Mouse (Mus musculus) E14TG2a.4 (cell line): ENCODE measurements around the gene Gabra4.
"Not testable (repeated sequence)": the region's sequence is repeated elsewhere in the genome, so short reads cannot be mapped to it uniquely, and the experiment has no call there.

Source experiments
- H3K27me3 ChIP-seq: 2 replicates; pipeline ENCODE4 v1.6.1; 2014; ENCODE audit warnings: low read length, control low read depth; ENCODE audit not compliant: insufficient read depth
- H3K36me3 ChIP-seq: 2 replicates; pipeline ENCODE4 v1.6.1; 2014; ENCODE audit warnings: low read length, control low read depth; ENCODE audit not compliant: insufficient read depth
- H3K4me1 ChIP-seq: replicated peaks from 2 replicates; pipeline ENCODE4 v1.6.1; 2014; ENCODE audit warnings: low read depth, low read length, control low read depth
- H3K4me3 ChIP-seq: replicated peaks from 2 replicates; pipeline ENCODE4 v1.5.1; 2014; ENCODE audit warnings: mild to moderate bottlenecking, low read length
- H3K9me3 ChIP-seq: 2 replicates; pipeline ENCODE4 v1.6.1; 2014; ENCODE audit warnings: low read length, control low read depth
- CTCF ChIP-seq: conservative IDR thresholded peaks from 2 replicates; pipeline ENCODE4 v1.5.1; 2014; ENCODE audit warnings: low read length
- NANOG ChIP-seq: IDR thresholded peaks from 2 replicates; pipeline ENCODE4 v1.6.1; 2014; ENCODE audit warnings: borderline replicate concordance, low read length, mixed read lengths
- POU5F1 ChIP-seq: IDR thresholded peaks from 2 replicates; pipeline ENCODE4 v1.6.1; 2014; ENCODE audit warnings: low read length, borderline replicate concordance

Gene Gabra4

GRCm38 (mm10) chr5:71593745-71594255 lies 64.3 kb downstream of the Gabra4 start:
- Histone ChIP-seq H3K9me3 (no peaks in the 10 kb centered on the region), H3K36me3 (no peaks in the 10 kb centered on the region), H3K4me3 (no peak overlapping the region), H3K27me3 (no peaks in the 10 kb centered on the region), H3K4me1 (no peaks in the 10 kb centered on the region)
- no peak for TF ChIP-seq CTCF
- no peak for TF ChIP-seq POU5F1
- no peak for TF ChIP-seq NANOG

DNA sequence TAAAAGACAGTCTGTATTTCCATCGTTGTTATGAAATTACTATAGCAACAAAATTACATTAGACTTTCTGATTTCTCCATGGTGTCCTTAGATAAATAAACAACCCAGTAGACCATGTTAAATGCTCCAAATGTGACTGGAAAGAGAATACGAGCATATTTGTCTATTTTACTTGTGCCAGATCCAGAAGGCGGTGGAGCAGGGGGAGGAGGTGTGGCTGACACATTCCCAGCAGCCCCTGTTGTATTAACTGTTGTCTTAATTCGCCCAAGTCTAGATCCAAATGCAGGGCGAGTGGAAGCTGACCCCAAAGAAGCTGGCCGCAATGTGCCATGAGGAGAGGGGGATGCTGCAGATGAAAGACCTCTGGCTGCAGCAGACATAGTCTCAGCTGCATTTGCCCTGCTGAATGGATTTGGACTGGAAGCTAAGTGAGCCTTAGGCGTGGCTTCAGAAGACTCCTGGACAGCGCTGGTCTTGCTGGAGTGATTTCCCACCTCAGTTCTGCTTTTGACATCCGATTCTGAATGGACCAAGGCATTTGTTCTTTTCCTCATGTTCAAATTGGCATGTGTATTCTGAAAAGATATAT lies 86.4 kb downstream of the Gabra4 start:
- no peak for TF ChIP-seq POU5F1
- no peak for TF ChIP-seq CTCF
- no peak for TF ChIP-seq NANOG
- H3K36me3 ChIP-seq, result no peaks in the 10 kb centered on the region
- no peak overlapping the region for H3K4me3 ChIP-seq
- no peaks in the 10 kb centered on the region for H3K4me1 ChIP-seq
- H3K27me3 ChIP-seq, result no peaks in the 10 kb centered on the region
- H3K9me3 ChIP-seq, result peaks cover 23% of the 10 kb centered on the region

- no peak for TF ChIP-seq POU5F1
- no peak for TF ChIP-seq NANOG
- TF ChIP-seq CTCF, result no peak
- peaks cover 9% of the 10 kb centered on the region for H3K9me3 ChIP-seq
These were observed 110.0 kb downstream of the Gabra4 start, which contains the start of gene Cox7b2 for GRCm38 (mm10) chr5:71548079-71548478. TSS of gene Cox7b2 (minus strand) at chr5:71548205.

GRCm38 (mm10) chr5:71545554-71545953 lies 112.6 kb downstream of the Gabra4 start:
- no peak overlapping the region for H3K4me3 ChIP-seq
- no peaks in the 10 kb centered on the region for H3K36me3 ChIP-seq
- H3K27me3 ChIP-seq, result no peaks in the 10 kb centered on the region
- H3K9me3 ChIP-seq, result peaks cover 9% of the 10 kb centered on the region
- TF ChIP-seq CTCF (peak; percentile 42), POU5F1 (no peak), NANOG (no peak)
- H3K4me1 ChIP-seq, result no peaks in the 10 kb centered on the region

More at GRCm38 (mm10) chr5:71548079-71548478, 110.0 kb downstream of the Gabra4 start, which contains the start of gene Cox7b2:
- no peaks in the 10 kb centered on the region for H3K36me3 ChIP-seq
- H3K4me3 ChIP-seq, result no peak within 1 kb of the TSS
- no peaks in the 10 kb centered on the region for H3K4me1 ChIP-seq
- no peaks in the 10 kb centered on the region for H3K27me3 ChIP-seq

- not testable (repeated sequence) for H3K27me3 ChIP-seq, H3K4me1 ChIP-seq, H3K9me3 ChIP-seq, H3K36me3 ChIP-seq
- peak overlapping the region; percentile 62 for H3K4me3 ChIP-seq
These were observed 132.6 kb downstream of the Gabra4 start for GRCm38 (mm10) chr5:71525486-71525885.
